Mouse (Mus musculus) mouse embryonic stem cell (cell line): ENCODE results near the gene Abca17.

Source experiments
- in situ Hi-C, 2 experiments: fragments of 300-500 bp; cut with MboI; formaldehyde crosslinking; loops; 1 replicate in 1 of 2; 3 replicates in 1 of 2; pipeline ENCODE4 v1.14.3; 2019 to 2020; ENCODE audit warnings: low sequenced_read_pairs in 2 of 2, low pct_unique_long_range_greater_than_20kb in 1 of 2, mixed read lengths in 1 of 2; ENCODE audit not compliant: unreplicated experiment in 1 of 2

The Abca17 gene

DNA sequence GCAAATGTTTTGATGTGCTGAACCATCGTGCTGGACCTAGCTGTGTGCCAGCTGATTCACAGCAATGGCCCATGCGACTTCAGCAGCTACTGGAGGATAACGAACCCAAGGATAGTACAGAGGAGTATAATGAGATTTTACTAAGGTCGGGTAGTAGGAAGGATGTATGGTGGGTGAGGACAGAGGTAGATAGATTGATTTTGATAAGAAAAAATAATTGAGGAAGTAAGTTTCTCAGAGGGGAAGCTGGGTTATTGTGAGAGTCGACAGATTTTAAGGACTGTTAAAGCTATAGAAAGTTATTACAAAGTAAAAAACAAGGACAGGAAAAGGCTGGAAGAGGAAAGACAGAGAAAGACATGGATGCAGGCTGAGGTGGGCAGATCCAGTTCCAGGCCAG is 91.2 kb downstream of the Abca17 start:
- in situ Hi-C loops = no loop called here

DNA sequence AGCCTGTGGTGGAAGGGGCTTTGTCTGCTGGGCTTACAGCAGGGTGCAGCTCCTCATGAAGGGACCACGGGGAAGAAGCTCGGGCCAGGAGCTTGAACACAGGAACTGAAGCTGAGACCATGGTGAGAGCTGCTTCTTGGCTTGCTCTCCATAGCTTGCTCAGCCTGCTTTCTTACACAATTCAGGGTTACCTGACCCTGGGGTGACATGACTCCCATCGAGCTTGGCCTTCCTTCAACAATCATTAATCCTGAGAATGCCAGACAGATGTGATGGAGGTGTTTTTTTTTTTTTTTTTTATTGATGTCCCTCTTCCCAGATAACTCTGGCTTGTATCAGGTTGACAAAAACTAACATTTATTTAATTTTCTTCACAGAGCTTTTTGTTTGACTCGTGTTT is 91.9 kb downstream of the Abca17 start:
- in situ Hi-C loops = no loop called here

DNA sequence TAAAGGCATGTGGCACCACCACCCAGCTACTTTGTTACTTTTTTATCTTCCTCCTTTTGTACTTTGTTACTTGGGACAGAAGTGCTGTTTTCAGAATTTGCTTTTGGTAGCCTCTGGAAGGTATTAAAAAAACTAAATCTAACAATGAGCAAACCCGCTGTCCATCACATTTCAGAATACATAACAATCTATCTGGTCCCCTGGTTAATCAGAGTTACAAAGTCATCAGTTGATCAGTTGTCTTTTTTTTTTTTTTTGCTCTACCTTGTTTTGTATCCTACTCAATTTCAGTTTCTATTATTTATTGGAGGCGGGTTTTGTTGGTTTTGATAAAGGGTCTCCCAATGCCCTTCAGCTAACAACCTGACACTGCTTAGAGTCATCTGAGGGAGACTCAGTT is 98.5 kb downstream of the Abca17 start:
- in situ Hi-C loops = no loop called here

DNA sequence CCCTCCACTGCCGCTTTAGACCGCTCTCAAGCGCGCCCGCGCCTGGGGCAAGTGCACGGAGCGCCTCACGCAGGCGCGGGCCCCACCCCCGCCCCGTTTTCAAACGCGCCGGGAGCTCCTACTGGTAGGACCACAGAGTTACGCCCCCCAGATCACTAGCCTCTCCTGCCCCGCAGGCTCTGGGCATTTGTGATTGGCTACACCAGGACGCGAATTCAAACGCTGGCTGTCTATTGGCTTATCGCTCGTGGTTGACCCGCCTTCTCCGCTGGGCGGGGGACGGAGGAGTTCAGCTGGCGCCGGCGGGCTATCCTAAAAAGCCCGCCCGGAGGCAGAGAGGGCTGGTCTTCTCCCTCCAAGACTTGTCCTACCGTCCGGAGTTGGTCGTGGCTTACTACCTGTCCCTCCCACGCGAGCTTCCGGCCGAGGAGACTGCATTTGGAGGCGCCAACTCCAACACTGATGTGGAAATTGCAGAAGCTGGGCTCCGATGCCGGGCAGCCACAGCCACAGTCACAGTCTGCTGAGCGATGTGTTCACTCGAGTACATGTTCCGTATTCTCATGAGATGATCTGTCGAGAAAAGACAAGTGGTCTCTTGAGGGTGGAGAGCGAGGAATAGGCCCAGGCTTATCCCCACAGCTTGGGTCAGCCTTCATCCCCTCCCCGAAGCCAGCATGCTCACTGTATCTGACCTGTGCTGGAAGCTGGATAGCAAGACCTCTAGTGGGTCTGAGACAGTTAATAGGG is 99.4 kb downstream of the Abca17 start, which contains the start of gene Ccnf:
Gene Ccnf (minus strand): TSS at position 165 of the 750 bp plus-strand sequence.
- in situ Hi-C loops = no loop called here

DNA sequence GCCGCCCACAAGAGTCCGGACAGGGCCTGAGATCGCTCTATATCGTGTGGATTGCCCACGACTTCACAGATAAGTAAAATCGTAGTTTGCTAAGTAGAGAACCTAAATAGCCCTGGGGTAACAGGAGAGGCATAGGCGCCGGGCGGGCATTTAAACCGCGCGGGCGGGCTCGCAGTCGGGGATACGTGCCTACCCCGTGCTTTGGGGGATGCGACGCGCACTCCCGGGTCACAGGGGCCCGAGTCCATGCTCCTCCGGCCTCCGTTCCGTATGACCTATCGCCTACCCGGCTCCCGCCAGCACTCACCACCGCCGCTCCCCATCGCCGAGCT is 99.9 kb downstream of the Abca17 start:
- in situ Hi-C loops = no loop called here

DNA sequence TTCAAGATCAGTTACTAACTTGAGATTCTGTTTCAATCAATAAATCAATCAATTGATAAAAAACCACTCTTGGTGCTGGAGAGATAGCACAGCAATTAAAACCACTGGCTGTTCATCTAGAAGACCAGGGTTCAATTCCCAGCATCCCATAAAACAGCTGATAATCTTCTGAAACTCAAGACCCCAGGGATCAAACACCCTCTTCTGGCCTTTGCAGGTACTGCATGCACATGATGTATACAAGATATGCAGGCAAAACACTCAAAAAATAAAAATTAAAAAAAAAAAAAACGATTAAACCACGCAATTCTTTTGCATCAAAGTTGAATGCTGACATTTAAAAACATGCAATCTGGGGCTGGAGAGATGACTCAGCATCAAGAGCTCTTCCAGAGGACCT is 102.2 kb downstream of the Abca17 start:
- in situ Hi-C loops = no loop called here

DNA sequence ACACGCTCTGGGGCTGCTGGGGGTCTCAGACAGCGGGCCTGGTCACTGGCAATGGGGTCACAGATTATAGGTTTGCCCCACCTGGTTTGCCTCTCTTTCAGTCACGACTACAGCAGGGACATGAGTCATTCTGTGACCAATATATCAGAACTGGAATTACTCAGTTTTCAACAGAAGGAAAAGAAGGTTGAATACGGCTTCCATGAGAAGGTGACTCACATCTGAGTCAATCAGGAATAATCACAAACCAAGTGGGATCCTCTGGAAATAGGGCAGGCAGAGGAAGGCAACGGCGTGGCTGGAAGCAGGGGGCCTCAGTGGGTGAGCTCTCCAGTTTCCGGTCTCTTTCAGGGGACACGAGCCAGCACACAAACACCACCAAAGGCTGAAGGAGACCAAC is 106.8 kb downstream of the Abca17 start:
- in situ Hi-C loops = no loop called here

DNA sequence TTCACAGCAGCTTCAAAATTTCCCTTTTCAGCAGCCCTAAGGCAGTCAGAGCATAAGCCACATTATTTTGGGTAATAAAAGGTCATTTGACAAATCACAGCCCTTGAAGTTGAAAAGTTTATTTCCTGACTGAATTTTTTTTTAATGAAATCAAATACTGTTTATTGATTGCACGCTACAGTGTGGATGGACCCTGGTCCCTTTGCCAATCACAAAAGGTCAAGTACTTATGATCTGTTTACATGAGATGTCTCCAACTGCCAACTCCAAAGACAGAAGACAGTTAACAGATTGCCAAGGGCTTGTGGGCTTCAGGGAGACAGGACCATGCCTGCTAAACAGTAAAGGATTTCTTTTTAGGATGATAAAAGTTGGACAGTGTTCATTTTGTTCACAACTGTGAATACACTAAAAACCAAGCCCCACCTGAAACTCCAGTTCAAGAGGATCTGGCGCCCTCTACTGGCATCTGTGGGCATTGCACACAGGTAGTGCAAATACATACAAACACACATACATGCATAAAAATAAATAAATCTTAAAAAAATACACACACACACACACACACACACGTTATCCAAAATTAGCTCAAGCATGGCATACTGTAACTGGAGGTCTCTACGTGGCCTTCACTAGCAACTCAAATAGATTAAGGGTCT is 107.4 kb downstream of the Abca17 start:
- in situ Hi-C loops = no loop called here

DNA sequence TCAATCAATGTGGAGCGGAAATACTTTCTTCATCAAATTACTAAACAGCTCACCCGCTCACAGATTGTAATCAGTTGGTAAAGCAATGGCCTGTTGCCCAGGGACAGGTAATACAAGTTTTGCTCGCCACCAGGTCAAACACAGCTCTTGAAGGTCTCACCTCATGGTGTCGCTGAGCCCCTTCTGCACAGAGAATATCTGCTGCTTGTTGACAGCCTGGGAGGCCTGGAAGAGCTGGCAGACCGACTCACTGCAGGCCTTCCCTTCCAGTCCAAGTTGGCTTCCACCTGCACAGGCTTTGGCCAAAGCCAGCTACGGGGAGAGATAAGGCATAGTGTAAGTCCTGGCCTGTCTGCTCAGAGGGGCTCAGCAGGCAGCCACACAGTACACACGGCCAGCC is 113.9 kb downstream of the Abca17 start:
- in situ Hi-C loops = no loop called here

DNA sequence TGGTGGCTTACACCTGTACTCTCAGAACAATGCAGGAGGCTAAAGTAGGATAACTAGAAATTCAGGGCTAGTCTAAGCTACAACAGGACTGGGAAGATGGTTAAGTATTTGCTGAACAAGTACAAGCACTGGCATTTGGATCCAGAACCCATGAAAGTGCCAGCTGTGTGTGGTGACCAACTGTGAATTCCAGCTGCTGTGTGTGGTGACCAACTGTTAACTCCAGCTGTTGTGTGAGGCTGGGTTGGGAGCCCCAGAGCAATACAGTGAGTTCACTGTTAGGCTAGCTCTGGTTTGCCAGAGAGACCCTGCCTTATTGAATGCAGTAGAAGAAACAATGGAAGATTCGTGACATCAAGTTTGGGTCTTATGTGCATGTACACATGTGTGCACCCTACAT is 114.4 kb downstream of the Abca17 start:
- in situ Hi-C loops = no loop called here

DNA sequence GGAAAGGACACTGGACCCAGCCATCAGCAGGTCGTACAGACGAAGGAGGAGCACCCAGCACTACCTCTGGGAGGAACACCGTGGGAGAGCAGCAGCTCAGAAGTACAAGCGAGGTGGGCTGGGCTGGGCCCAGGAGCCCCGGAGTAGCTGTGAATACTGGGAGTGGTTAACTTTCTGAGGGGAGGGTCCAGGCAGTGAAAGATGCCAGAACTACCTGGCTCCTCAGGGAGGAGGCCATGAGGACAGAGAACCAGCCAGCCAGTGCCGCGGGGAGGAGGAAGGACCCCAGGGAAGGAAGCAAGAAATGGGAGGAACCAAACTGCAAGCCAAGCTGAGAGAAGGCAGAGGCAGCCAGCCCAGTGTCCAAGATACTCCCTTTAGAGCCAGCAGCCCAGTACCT is 122.9 kb downstream of the Abca17 start:
- in situ Hi-C loops = no loop called here

DNA sequence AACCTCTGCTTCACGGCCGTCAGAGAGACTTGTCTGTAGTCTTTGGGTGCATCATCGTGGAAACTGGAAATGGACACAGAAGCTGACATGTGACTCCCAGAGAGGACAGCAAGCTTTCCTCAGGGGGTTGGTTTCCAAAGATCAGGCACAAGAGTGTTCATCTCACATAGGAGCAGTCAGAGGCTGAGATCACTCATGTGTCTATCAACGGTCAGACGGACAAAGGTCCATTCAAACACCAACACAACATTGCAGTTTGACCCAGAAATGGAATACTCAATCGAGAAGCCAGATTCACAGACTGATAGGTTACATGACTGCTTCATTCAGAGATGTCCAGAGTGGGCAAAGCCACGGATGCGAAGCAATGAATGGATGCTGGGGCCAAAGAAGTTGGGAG is 124.1 kb downstream of the Abca17 start:
- in situ Hi-C loops = no loop called here

DNA sequence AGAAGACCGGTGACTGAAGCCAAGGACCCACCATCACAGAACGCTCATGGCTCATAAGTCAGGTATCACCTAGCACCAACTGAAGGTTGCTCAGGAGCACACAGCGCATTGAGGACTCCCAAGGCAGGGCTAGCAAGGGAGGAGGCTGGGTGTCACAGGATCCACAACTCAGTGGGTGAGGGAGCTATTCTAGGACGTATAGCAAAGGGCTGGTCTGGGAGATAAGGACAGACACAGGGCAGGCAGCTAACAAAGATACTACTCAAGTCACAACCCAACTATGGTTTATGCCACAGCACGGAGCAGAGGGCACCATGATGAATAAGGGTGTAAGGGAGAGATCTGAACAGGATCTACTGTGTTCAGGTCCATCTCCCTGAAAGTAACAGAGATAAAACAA is 125.0 kb downstream of the Abca17 start:
- in situ Hi-C loops = no loop called here

DNA sequence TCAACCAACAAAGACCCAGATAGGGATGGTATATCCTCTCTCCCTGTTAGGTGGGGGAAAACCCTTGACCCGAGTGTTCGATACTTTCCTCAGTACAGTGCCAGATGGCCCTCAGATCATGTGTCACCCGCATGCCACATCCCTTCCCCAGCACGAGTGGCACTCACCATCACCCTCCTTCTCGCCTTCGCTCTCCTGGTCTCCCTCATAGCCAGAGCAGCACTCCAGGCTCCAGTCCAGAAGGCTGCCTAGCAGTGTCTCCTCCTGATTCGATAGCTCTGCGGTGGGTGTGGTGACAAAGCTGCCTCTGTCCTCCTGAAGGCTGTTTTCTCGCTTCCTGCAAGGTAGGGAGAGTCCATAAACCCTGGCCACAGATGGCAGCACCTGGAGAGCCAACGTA is 126.1 kb downstream of the Abca17 start:
- in situ Hi-C loops = no loop called here

DNA sequence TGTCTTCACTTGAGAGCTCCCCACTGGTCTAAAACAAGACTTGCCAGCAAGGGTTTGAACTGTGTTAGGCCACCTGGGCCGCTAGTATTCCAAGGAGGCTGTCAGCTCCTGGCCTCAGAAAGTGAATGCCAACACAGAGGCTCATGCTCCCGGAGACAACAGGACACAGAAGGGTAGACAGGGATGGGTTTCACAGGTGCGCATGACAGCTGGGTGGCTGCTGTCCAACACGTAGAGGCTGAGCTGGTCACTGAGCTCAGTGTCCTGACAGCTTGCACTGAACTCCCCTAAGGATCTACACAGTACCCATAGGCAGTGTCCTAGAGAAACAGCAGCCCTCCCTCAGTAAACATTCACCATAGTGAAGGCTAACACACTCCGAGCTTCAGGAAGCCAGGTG is 127.4 kb downstream of the Abca17 start:
- in situ Hi-C loops = no loop called here

DNA sequence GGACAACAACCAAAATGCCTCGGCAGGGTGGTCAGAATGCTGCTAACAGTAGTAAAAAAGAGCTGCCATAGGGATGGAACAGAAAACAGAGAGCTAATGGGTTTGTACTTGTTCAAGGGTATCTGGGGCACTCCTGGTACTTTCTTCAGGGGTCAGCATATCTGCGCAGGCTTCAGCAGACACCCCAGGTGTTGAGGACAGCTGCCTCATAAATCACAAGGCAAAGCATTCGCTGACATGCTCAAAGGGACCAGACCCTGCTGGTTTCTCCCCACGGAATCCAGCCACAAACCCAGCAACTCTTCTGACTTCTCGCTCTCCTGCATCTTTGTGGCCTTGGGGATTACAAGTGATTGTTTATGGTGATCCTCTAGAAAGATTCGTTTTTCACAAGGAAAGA is 128.2 kb downstream of the Abca17 start:
- in situ Hi-C loops = no loop called here

DNA sequence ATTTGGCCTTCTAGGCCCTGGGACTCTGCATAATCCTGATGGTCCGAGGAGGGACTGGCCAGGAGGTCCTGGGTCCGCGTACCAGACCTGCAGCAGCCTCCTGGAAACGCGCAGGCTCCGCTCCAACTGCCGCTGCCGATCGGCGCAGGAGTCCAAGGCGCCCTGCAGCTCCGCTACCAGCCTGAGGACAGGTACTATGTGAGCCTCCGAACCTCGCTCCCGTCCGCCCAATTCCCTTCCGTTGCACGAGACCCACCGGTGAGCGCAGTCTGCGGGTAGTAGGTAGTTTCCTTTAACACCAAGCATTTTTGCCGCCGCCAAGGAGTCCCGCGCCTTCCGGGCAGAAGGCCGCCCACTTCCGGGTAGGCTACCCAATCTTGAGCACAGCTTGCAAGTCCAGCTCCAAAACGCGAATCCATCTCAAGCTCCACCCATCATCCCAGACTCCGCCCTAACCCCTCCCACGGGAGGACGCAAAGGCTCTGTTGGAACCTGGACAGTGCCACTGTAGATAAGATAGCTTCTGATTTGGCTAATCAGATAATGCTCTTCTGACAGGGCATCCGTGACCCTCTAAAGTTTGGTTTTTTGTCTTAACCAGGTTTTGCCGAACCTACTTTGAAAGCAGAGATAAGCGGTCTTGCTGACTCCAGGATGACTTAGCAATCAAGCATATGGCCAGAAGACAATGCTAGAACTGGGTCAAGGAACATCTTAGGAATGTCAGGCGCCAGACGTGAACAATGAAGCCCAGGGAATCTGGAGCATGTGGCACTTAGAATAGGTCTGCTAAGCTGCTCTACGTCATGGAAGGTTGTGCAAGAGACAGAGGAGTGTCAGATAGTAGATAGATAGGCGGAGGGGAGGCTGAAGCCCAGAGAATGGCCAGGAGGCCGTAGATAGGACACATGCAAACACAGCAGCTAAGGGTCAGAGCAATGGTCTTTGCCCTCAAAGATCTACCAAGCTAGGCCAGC is 130.1 kb downstream of the Abca17 start, which contains the start of gene Tedc2:
Gene Tedc2 (minus strand): TSS at position 417 of the 977 bp plus-strand sequence.
- in situ Hi-C loops = no loop called here

DNA sequence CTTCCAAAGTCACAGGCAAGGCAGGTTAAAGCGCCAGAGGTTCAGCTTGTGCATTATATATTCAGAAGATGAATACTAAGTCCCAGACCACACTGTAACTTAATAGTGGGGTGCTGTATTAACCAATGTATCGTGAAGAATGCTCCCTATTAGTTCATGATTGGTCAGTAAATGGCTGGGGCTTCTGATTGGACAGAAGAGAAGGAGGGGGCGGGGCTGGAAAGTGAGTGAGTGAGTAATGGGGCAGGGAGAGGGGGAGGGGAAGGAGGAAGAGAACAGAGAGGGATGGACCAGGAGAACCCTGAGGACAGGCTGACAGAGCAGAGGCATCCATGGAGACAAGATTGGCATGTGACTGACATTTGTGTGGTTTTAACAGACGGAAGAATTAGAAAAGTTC is 134.0 kb downstream of the Abca17 start:
- in situ Hi-C loops = no loop called here
